Mouse (Mus musculus): Measurements from ENCODE around the gene Slc43a3.

GRCm38 (mm10) chr2:84933992-84934648 lies 2.3 kb upstream of the Slc43a3 start:
- TF ChIP-seq EP300 (IDR thresholded peaks at IDR 0.05; ENCODE audit: low read depth in 1 of 2, low read length in 2 of 2) = no peak
- TF ChIP-seq POLR2AphosphoS2 (IDR thresholded peaks at IDR 0.05; ENCODE audit: low read length) = no peak
- TF ChIP-seq SMC3 (IDR thresholded peaks at IDR 0.05; ENCODE audit: low read depth, low read length) = no peak
- no peak for TF ChIP-seq ETS1 (IDR thresholded peaks at IDR 0.05; ENCODE audit: low read depth, low read length)
- no peak for TF ChIP-seq JUND (IDR thresholded peaks at IDR 0.05; ENCODE audit: low read depth, low read length)
